Mouse (Mus musculus) spleen, adult 2 months (tissue): ENCODE results near the gene Sowahc. TPM values are rescaled to one million over a fixed set of nuclear protein-coding genes. Genes with fewer than 3 reads are reported as not detected.

Experiments
- DNase-seq, 2 experiments: peaks; one replicate each; pipeline versions ENCODE4 v3.0.0 to v3.0.0-alpha.2; 2012 to 2021; ENCODE audit warnings: low spot score in 2 of 2, low read depth in 1 of 2
- H3K27ac ChIP-seq: fragments of 200-500 bp; 2 replicates; pipeline ENCODE4 v1.5.1; 2012; ENCODE audit warnings: low read length, inconsistent platforms; ENCODE audit not compliant: insufficient read depth
- H3K27me3 ChIP-seq: fragments of 200-500 bp; 2 replicates; pipeline ENCODE4 v1.6.1; 2012; ENCODE audit warnings: mild to moderate bottlenecking, moderate library complexity, low read length, inconsistent platforms; ENCODE audit not compliant: control insufficient read depth, insufficient read depth
- H3K36me3 ChIP-seq: fragments of 200-500 bp; 2 replicates; pipeline ENCODE4 v1.6.1; 2012; ENCODE audit warnings: mild to moderate bottlenecking, low read length, inconsistent platforms; ENCODE audit not compliant: control insufficient read depth, insufficient read depth
- H3K4me1 ChIP-seq: fragments of 200-500 bp; 2 replicates; pipeline ENCODE4 v1.6.1; 2011; ENCODE audit warnings: inconsistent platforms; ENCODE audit not compliant: control insufficient read depth, insufficient read depth, insufficient read length
- H3K4me3 ChIP-seq: fragments of 200-500 bp; 2 replicates; pipeline ENCODE4 v1.5.1; 2011; ENCODE audit warnings: mild to moderate bottlenecking, inconsistent platforms; ENCODE audit not compliant: insufficient read depth, insufficient read length; ENCODE audit errors: extremely low read depth
- CTCF ChIP-seq: fragments of 200-500 bp; IDR thresholded peaks from 2 replicates; pipeline ENCODE4 v1.5.1; 2011; ENCODE audit warnings: mild to moderate bottlenecking, inconsistent platforms; ENCODE audit not compliant: insufficient read depth, insufficient read length, insufficient replicate concordance; ENCODE audit errors: extremely low read depth
- POLR2A ChIP-seq: fragments of 200-500 bp; IDR thresholded peaks from 2 replicates; pipeline ENCODE4 v1.6.1; 2011; ENCODE audit warnings: low read depth, low read length, inconsistent platforms
- WGBS: fragments of 180-500 bp; shearing (Covaris S2); methylation state at CpG from one replicate; pipeline ENCODE4 v1.1.7; 2018; 5-methylcytosine and 5-hydroxymethylcytosine counted together
- polyA plus RNA-seq: library from polyadenylated mRNA; depleted of rRNA; stranded (reverse); fragments of >200 nt; gene quantifications from 2 replicates; pipeline ENCODE4 v1.2.3, GENCODE M21; 2012; rRNA removed

Gene Sowahc
- polyA plus RNA-seq, 1 experiment, result 2.5 TPM

DNA sequence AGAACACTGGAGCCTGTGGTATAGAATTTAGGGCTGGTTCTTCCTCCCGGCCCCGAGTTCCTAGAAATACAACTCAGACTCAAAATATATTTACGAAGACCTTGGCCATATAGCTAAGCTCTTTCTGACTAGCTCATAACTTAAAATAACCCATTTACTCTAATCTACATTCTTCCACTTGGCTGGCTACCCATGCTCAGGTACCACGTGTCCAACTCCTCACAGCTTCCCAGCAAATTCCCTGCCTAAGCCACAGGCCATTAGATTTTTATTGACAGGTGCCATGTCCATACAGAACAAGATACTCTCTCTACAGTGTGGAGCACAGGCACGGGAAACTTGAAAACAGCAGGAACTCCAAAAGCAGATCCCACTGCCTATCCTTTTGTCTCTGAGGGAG is 54.0 kb downstream of the Sowahc start:
- H3K27me3 ChIP-seq, result no peaks in the 10 kb centered on the region
- TF ChIP-seq CTCF, result no peak
- no peak for TF ChIP-seq POLR2A
- H3K36me3 ChIP-seq, result no peaks in the 10 kb centered on the region
- no peak overlapping the region for H3K27ac ChIP-seq
- no peak for DNase-seq
- H3K4me1 ChIP-seq, result no peaks in the 10 kb centered on the region
- WGBS, result 89% methylated on average over 5 of the region's 5 CpGs
- no peak overlapping the region for H3K4me3 ChIP-seq

Other genes with a start within 250 kb of the Sowahc start
- 1.4 and 2.0 TPM in 2 replicates for gene Sept10, start 106 bp upstream of the Sowahc start, polyA plus RNA-seq
- gene P4ha1, start 101.3 kb downstream of the Sowahc start, polyA plus RNA-seq, result 5.3 and 7.1 TPM in 2 replicates
- gene Gm10273, start 173.7 kb downstream of the Sowahc start, polyA plus RNA-seq, result 1.7 and 2.5 TPM in 2 replicates
- not detected in 2 replicates for gene Pla2g12b, start 181.7 kb downstream of the Sowahc start, polyA plus RNA-seq
- gene Oit3, start 219.8 kb downstream of the Sowahc start, polyA plus RNA-seq, result 4.7 and 5.2 TPM in 2 replicates